Mouse (Mus musculus) hindlimb bud, embryonic 11.5 days (tissue): ENCODE measurements at regions not wholly inside any gene's neighbourhood (a gene's known extent, or its start where the extent isn't known, plus 50 kb on each side); places are given as distances from the start of the nearest gene placed in this dataset.
A peak's percentile ranks its signal among the peaks of the same experiment; 100 is the strongest.

ENCODE experiments used
- DNase-seq: peaks from one replicate; pipeline ENCODE4 v3.0.0-alpha.2; 2012; ENCODE audit warnings: low read depth, low spot score; ENCODE audit errors: extremely low spot score

- peak; percentile 71 for DNase-seq
These were observed 61.0 kb upstream of the Lpcat1 start for GRCm38 (mm10) chr13:73405720-73406629.

- no peak for DNase-seq
These were observed 66.1 kb upstream of the Lpcat1 start for GRCm38 (mm10) chr13:73400921-73401320.

- DNase-seq = no peak
These were observed 68.7 kb upstream of the Ndufs6 start for GRCm38 (mm10) chr13:73397033-73397432.

- DNase-seq = no peak
These were observed 67.5 kb upstream of the Ndufs6 start for GRCm38 (mm10) chr13:73395856-73396255.

GRCm38 (mm10) chr13:73389051-73389450 is 60.7 kb upstream of the Ndufs6 start:
- no peak for DNase-seq

GRCm38 (mm10) chr13:73383585-73383984 is 55.2 kb upstream of the Ndufs6 start:
- peak; percentile 20 for DNase-seq
